Mouse (Mus musculus) limb, embryonic 12.5 days (tissue): ENCODE measurements at regions not wholly inside any gene's neighbourhood (a gene's known extent, or its start where the extent isn't known, plus 50 kb on each side); places are given as distances from the start of the nearest gene placed in this dataset.
A peak's percentile ranks its signal among the peaks of the same experiment; 100 is the strongest.

Experiments used
- ATAC-seq: fragments of 200-750 bp; cut with Nextera tagmentation; 2 replicates; pipeline ENCODE4 v1.8.0; 2017; ENCODE audit warnings: low read depth, moderate TSS enrichment; ENCODE audit not compliant: insufficient number of reproducible peaks, insufficient read depth, low FRiP score, low TSS enrichment
- H3K27ac ChIP-seq: fragments of 300-500 bp; sonication (generic); 2 replicates; pipeline ENCODE4 v1.5.1; 2016; ENCODE audit warnings: mild to moderate bottlenecking, moderate library complexity
- H3K27me3 ChIP-seq: fragments of 300-500 bp; sonication (generic); 2 replicates; pipeline ENCODE4 v1.6.1; 2016; ENCODE audit warnings: mild to moderate bottlenecking, moderate library complexity
- H3K36me3 ChIP-seq: fragments of 300-500 bp; sonication (generic); 2 replicates; pipeline ENCODE4 v1.6.1; 2016; ENCODE audit warnings: mild to moderate bottlenecking, moderate library complexity
- H3K4me1 ChIP-seq: fragments of 300-500 bp; sonication (generic); replicated peaks from 2 replicates; pipeline ENCODE4 v1.6.1; 2016
- H3K4me2 ChIP-seq: fragments of 300-500 bp; sonication (generic); 2 replicates; pipeline ENCODE4 v1.6.1; 2016; ENCODE audit warnings: mild to moderate bottlenecking, moderate library complexity
- H3K4me3 ChIP-seq: fragments of 300-500 bp; sonication (generic); replicated peaks from 2 replicates; pipeline ENCODE4 v1.5.1; 2016; ENCODE audit warnings: mild to moderate bottlenecking
- H3K9ac ChIP-seq: fragments of 300-500 bp; sonication (generic); replicated peaks from 2 replicates; pipeline ENCODE4 v1.6.1; 2016; ENCODE audit warnings: mild to moderate bottlenecking, moderate library complexity
- H3K9me3 ChIP-seq: fragments of 300-500 bp; sonication (generic); 2 replicates; pipeline ENCODE4 v1.6.1; 2016; ENCODE audit warnings: mild to moderate bottlenecking, moderate library complexity
- whole genome bisulfite sequencing: fragments of 180-500 bp; shearing (Covaris S2); methylation state at CpG from one replicate; pipeline ENCODE4 v1.1.7; 2016; 5-methylcytosine and 5-hydroxymethylcytosine counted together

DNA sequence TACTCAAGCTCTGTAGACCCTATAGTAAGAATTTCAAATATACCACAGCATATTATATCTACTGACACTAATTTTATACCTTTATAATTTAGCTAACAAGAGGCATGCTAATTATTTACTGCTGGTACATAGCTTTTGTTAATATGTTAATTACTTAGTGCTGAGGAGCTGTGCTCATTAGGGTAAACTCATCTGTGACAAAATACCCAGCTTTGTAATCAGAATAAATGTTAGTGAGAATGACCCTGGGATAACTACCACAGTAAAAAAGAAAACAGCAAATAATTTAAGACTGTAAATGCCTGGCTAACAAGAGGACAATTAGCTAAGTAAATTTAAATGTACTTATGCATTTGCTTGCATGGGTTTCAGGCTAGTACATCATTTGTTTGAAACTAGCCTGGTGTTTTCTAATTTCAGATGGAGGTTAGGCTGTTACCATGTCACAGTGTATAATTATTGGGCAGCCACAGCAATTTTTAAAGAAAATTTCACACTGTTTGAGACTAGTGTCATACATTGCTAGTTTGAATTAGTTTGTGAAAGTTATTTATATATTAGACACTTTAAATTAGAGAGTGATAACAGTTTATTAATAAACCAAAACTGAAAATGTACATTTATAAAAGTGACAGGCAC, 178.8 kb downstream of the Adcyap1 start:
- no peaks in the 10 kb centered on the region for H3K36me3 ChIP-seq
- H3K4me1 ChIP-seq: no peaks in the 10 kb centered on the region
- ATAC-seq: no peak
- no peak overlapping the region for H3K4me2 ChIP-seq
- no peak overlapping the region for H3K4me3 ChIP-seq
- no peak overlapping the region for H3K9ac ChIP-seq
- H3K27ac ChIP-seq: no peak overlapping the region
- no peaks in the 10 kb centered on the region for H3K9me3 ChIP-seq
- H3K27me3 ChIP-seq: no peaks in the 10 kb centered on the region

DNA sequence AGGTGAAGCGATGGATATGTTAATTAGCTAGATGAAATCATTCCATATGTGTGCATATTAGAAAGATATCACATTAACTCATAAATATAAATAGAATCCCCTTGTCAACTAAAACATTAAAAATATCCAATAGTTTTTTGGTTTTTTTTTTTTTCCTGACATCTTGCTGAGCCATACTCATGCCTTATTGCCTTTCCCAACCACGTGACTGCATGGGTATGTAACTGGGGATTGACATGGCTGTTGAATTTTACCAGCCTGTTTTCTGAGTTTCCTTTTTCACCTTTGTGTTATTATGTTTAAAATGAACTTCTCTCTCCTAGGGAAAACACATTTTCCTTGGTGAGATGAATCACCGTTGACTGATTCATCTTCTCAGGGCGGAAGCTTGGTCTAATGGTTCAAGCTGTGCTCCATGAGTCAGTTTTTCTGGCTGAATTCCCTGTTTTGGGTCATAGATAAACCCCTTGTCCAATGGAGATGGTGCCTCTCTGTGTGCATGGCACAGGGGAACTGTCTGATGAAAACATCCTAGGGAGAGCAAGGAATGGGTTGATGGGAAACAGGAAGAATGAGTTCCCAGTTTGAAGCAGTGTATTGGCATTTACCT, 181.1 kb downstream of the Adcyap1 start:
- no peaks in the 10 kb centered on the region for H3K4me1 ChIP-seq
- no peak overlapping the region for H3K9ac ChIP-seq
- 89% methylated on average over 4 of the region's 4 CpGs for WGBS
- no peak overlapping the region for H3K27ac ChIP-seq
- no peak for ATAC-seq
- no peak overlapping the region for H3K4me2 ChIP-seq
- no peaks in the 10 kb centered on the region for H3K9me3 ChIP-seq
- H3K4me3 ChIP-seq: no peak overlapping the region
- no peaks in the 10 kb centered on the region for H3K36me3 ChIP-seq
- no peaks in the 10 kb centered on the region for H3K27me3 ChIP-seq

DNA sequence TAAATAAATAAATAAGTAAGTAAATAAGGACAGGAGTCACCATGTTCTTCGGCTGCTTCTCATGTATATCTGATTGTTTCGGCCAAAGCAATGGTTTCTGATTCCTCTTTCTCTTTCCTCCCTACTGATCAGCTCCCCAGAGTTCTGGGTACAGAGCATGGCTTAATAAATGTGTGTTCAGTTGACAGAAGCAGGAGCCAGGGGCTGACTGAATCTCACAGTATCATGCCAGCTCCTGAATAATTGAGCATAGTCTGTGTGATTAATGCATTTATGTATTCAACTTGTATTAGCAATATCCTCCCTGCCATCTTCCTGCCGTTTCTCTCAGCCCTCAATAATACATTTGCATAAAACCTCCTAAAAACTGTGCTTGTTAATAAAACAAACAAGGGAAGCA, 191.4 kb downstream of the Adcyap1 start:
- H3K9me3 ChIP-seq: no peaks in the 10 kb centered on the region
- no peak for ATAC-seq
- no peaks in the 10 kb centered on the region for H3K36me3 ChIP-seq
- H3K9ac ChIP-seq: no peak overlapping the region
- 84% methylated on average over 3 of the region's 3 CpGs for WGBS
- no peak overlapping the region for H3K27ac ChIP-seq
- H3K27me3 ChIP-seq: no peaks in the 10 kb centered on the region
- H3K4me2 ChIP-seq: no peak overlapping the region
- H3K4me1 ChIP-seq: no peaks in the 10 kb centered on the region
- no peak overlapping the region for H3K4me3 ChIP-seq

DNA sequence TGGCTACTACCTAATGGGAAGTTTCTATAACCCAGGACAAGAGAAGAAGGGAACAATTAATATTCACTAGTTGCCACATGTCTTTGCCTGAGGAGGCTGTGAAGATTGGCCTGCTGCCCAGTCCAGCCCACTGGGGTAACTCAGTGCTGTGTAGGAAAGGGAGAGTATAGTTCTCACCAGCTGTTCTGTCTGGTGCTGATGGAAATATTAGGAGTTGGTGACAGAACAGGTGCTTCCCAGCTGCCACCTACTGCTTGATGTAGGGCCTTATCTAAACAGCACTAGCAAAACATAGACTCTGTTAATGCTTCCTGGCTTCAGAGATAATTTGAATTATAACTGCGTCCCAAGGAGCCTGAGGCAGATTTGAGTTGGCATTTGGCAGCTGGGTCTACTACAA, 210.5 kb downstream of the Adcyap1 start:
- no peaks in the 10 kb centered on the region for H3K27me3 ChIP-seq
- H3K9me3 ChIP-seq: no peaks in the 10 kb centered on the region
- no peak overlapping the region for H3K4me2 ChIP-seq
- no peaks in the 10 kb centered on the region for H3K4me1 ChIP-seq
- H3K4me3 ChIP-seq: no peak overlapping the region
- H3K27ac ChIP-seq: no peak overlapping the region
- H3K36me3 ChIP-seq: no peaks in the 10 kb centered on the region
- peak; percentile 75; the same call in 1 of the 2 replicates for ATAC-seq
- 60% methylated on average over 1 of the region's 1 CpGs for WGBS
- no peak overlapping the region for H3K9ac ChIP-seq
